Mouse (Mus musculus) liver, embryonic 12.5 days (tissue): ENCODE data around the gene Csf1. TPM values are rescaled to one million over a fixed set of nuclear protein-coding genes. Genes with fewer than 3 reads are reported as not detected.

Experiments
- ATAC-seq: fragments of 200-750 bp; cut with Nextera tagmentation; 2 replicates; pipeline ENCODE4 v1.8.0; 2017; ENCODE audit warnings: moderate number of reproducible peaks, mild to moderate bottlenecking, moderate library complexity
- H3K27ac ChIP-seq: fragments of 300-500 bp; sonication (generic); 2 replicates; pipeline ENCODE4 v1.5.1; 2016; ENCODE audit warnings: mild to moderate bottlenecking
- H3K27me3 ChIP-seq: fragments of 300-500 bp; sonication (generic); replicated peaks from 2 replicates; pipeline ENCODE4 v1.6.1; 2016; ENCODE audit warnings: mild to moderate bottlenecking, moderate library complexity
- H3K36me3 ChIP-seq: fragments of 300-500 bp; sonication (generic); 2 replicates; pipeline ENCODE4 v1.6.1; 2016; ENCODE audit warnings: mild to moderate bottlenecking, moderate library complexity
- H3K4me1 ChIP-seq: fragments of 300-500 bp; sonication (generic); 2 replicates; pipeline ENCODE4 v1.6.1; 2016
- H3K4me2 ChIP-seq: fragments of 300-500 bp; sonication (generic); 2 replicates; pipeline ENCODE4 v1.6.1; 2016; ENCODE audit warnings: mild to moderate bottlenecking, moderate library complexity
- H3K4me3 ChIP-seq: fragments of 300-500 bp; sonication (generic); 2 replicates; pipeline ENCODE4 v1.5.1; 2016; ENCODE audit warnings: mild to moderate bottlenecking, moderate library complexity
- H3K9ac ChIP-seq: fragments of 300-500 bp; sonication (generic); 2 replicates; pipeline ENCODE4 v1.6.1; 2016; ENCODE audit warnings: mild to moderate bottlenecking, moderate library complexity
- H3K9me3 ChIP-seq: fragments of 300-500 bp; sonication (generic); replicated peaks from 2 replicates; pipeline ENCODE4 v1.6.1; 2016; ENCODE audit warnings: mild to moderate bottlenecking, moderate library complexity
- WGBS: fragments of 180-500 bp; shearing (Covaris S2); methylation state at CpG from one replicate; pipeline ENCODE4 v1.1.7; 2016; ENCODE audit not compliant: insufficient replicate concordance; 5-methylcytosine and 5-hydroxymethylcytosine counted together
- polyA plus RNA-seq: library from polyadenylated mRNA; unstranded; fragments of >200 nt; fragmentation: Nextera tagmentation; extraction: Ambion mirVana; gene quantifications from 2 replicates; pipeline ENCODE4 v1.2.1, GENCODE M21; 2016

Gene Csf1
- 8.7 and 8.8 TPM in 2 replicates for polyA plus RNA-seq

- no peaks in the 10 kb centered on the region for H3K9me3 ChIP-seq
- H3K27me3 ChIP-seq, result peaks cover 58% of the 10 kb centered on the region
- WGBS, result under 1% methylated on average over 56 of the region's 56 CpGs
- peak within 1 kb of the TSS; percentile 79 for H3K4me2 ChIP-seq
- H3K4me3 ChIP-seq, result peak within 1 kb of the TSS; percentile 63
- peak within 1 kb of the TSS; percentile 70 for H3K9ac ChIP-seq
- H3K4me1 ChIP-seq, result peaks cover 12% of the 10 kb centered on the region; the same call in 1 of the 2 replicates
- peak; percentile 66 for ATAC-seq
- peaks cover 5% of the 10 kb centered on the region; the same call in 1 of the 2 replicates for H3K36me3 ChIP-seq
- H3K27ac ChIP-seq, result peak within 1 kb of the TSS; percentile 75
These were observed at the start of gene Csf1 for GRCm38 (mm10) chr3:107759929-107760581. Csf1 (minus strand) TSS chr3:107760469.

DNA sequence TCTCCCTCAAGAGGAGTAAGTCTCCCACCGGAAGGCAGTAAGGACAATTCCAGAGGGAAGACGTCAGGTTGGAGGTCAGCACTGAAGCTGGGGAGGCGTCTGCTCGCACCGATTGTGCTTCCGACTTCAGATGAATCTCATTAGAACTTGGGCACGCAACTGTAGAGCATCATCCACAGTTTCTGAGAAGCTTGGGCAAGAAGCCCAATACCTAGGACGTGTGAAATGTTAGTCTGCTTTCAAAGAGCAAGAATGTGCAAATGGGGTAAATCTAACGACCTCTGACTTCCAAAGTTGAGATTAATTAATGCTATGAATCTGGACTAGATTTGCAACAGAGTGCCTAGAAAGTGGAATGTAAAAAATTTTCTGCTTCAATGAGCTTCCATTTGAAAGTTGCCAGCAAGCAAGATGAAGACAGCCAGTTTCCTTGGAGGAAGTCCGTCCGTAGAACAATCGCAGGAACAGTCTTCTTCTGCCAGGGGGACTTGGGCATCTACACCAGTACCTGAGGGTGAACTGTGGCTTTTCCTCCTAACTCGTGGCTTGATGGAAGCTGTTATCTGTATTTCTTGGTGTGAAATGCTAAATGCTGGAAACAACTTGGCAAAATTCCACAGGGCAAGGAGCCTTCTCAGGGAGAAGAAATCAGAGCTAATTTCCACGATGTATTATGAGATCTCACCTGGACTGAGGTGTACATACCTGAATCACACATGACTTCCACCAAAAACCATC, 47.9 kb upstream of the Csf1 start:
- Histone ChIP-seq H3K9me3 (no peaks in the 10 kb centered on the region), H3K4me1 (peaks cover 9% of the 10 kb centered on the region), H3K36me3 (no peaks in the 10 kb centered on the region), H3K27me3 (0 out of 2 replicates have a peak, but pooled peaks cover 4% of the 10 kb centered on the region), H3K27ac (no peak overlapping the region), H3K9ac (no peak overlapping the region), H3K4me3 (no peak overlapping the region), H3K4me2 (no peak overlapping the region)
- no peak for ATAC-seq
- WGBS, result 50% methylated on average over 14 of the region's 14 CpGs

DNA sequence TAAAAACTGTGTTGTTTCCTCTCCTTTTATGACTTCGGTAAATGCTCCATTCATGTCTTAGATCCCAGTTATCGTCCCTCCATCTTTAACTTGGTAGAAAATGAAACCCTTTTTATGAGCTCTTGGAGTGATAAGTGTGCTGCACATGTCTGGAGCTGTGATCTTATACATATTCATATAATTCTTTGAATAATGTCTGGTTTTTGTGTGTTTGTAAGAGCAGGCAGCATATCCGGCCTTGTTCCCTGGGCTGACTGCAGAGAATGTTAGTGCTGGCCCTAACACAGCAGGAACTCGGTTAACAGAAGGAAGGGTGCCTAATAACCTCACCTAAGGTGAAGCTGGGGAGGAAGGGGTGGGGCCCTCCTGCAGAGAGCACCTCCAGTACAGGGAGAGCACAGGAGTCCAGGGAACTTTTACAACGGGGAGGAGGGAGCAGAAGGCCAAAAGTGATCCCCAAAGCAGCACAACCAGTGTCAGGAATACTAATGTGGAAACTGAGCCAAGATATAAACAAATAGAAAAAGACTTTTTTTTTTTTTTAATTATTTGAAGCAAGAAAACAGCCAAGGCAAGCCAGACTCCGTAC, 47.2 kb upstream of the Csf1 start:
- no peaks in the 10 kb centered on the region for H3K36me3 ChIP-seq
- H3K9me3 ChIP-seq, result no peaks in the 10 kb centered on the region
- H3K4me1 ChIP-seq, result peaks cover 4% of the 10 kb centered on the region
- no peak overlapping the region for H3K4me2 ChIP-seq
- no peak overlapping the region for H3K27ac ChIP-seq
- ATAC-seq, result no peak
- no peak overlapping the region for H3K9ac ChIP-seq
- H3K27me3 ChIP-seq, result 0 out of 2 replicates have a peak, but pooled peaks cover 4% of the 10 kb centered on the region
- 48% methylated on average over 6 of the region's 6 CpGs for WGBS
- H3K4me3 ChIP-seq, result no peak overlapping the region

- no peaks in the 10 kb centered on the region for H3K9me3 ChIP-seq
- H3K27me3 ChIP-seq, result 0 out of 2 replicates have a peak, but pooled peaks cover 4% of the 10 kb centered on the region
- no peak overlapping the region for H3K4me3 ChIP-seq
- WGBS, result 88% methylated on average over 1 of the region's 1 CpGs
- no peaks in the 10 kb centered on the region for H3K36me3 ChIP-seq
- no peak overlapping the region for H3K4me2 ChIP-seq
- H3K27ac ChIP-seq, result no peak overlapping the region
- H3K4me1 ChIP-seq, result no peaks in the 10 kb centered on the region
- no peak for ATAC-seq
- H3K9ac ChIP-seq, result no peak overlapping the region
These were observed 46.6 kb upstream of the Csf1 start for GRCm38 (mm10) chr3:107806916-107807315.

DNA sequence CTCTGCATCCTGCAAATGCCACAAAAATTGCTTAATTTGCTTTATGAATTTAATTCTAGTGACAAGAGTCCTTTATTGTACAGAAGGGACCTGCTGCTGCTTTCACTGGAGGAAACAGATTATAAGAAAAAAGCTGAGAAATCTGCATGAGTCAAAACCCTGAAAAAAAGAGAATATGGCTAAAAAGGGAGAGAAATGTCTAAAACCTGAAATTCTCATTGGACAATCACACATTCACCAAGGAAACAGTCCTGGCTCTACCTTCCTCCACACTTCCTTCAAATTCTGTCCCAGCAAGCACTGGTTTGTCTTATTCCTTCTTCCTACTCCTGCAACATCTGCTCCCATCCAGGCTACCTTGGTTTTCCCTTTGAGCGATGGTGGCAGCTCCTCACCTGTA, 44.5 kb upstream of the Csf1 start:
- WGBS, result 70% methylated on average over 1 of the region's 1 CpGs
- no peaks in the 10 kb centered on the region for H3K4me1 ChIP-seq
- no peak overlapping the region for H3K27ac ChIP-seq
- no peaks in the 10 kb centered on the region for H3K36me3 ChIP-seq
- H3K4me2 ChIP-seq, result no peak overlapping the region
- no peak for ATAC-seq
- no peaks in the 10 kb centered on the region for H3K9me3 ChIP-seq
- 0 out of 2 replicates have a peak, but pooled peaks cover 4% of the 10 kb centered on the region for H3K27me3 ChIP-seq
- no peak overlapping the region for H3K9ac ChIP-seq
- H3K4me3 ChIP-seq, result no peak overlapping the region

GRCm38 (mm10) chr3:107802185-107802946, 42.1 kb upstream of the Csf1 start:
- H3K27me3 ChIP-seq, result no peaks in the 10 kb centered on the region
- 54% methylated on average over 8 of the region's 8 CpGs for WGBS
- H3K4me1 ChIP-seq, result no peaks in the 10 kb centered on the region
- H3K4me3 ChIP-seq, result no peak overlapping the region
- no peak overlapping the region for H3K4me2 ChIP-seq
- 0 out of 2 replicates have a peak overlapping the region, but pooled peaks have one; percentile 2 for H3K27ac ChIP-seq
- no peaks in the 10 kb centered on the region for H3K36me3 ChIP-seq
- H3K9me3 ChIP-seq, result no peaks in the 10 kb centered on the region
- H3K9ac ChIP-seq, result no peak overlapping the region
- ATAC-seq, result no peak

DNA sequence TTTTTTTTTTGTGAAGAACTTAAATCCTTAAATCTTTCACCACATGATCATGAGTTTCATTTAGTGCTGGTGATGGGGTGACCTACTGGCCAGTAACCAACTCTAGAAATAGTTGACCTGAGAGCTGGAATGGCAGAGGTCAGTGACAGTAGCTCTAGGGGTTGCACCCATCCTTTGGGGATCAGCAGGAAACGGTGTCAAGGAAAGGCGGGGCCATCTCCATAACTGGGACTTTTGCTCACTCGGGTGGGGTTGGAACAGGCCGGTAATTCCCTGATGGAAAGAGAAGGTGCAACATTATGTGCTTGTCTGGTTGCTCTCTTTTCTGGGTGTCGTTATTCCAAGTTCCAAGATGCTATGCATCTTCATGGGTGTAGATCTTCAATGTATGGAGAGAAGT, 38.7 kb upstream of the Csf1 start:
- Histone ChIP-seq H3K4me3 (no peak overlapping the region), H3K36me3 (no peaks in the 10 kb centered on the region), H3K9me3 (no peaks in the 10 kb centered on the region), H3K27ac (no peak overlapping the region), H3K9ac (no peak overlapping the region), H3K27me3 (0 out of 2 replicates have a peak, but pooled peaks cover 4% of the 10 kb centered on the region), H3K4me2 (no peak overlapping the region), H3K4me1 (no peaks in the 10 kb centered on the region)
- ATAC-seq, result no peak
- WGBS, result 72% methylated on average over 5 of the region's 5 CpGs

DNA sequence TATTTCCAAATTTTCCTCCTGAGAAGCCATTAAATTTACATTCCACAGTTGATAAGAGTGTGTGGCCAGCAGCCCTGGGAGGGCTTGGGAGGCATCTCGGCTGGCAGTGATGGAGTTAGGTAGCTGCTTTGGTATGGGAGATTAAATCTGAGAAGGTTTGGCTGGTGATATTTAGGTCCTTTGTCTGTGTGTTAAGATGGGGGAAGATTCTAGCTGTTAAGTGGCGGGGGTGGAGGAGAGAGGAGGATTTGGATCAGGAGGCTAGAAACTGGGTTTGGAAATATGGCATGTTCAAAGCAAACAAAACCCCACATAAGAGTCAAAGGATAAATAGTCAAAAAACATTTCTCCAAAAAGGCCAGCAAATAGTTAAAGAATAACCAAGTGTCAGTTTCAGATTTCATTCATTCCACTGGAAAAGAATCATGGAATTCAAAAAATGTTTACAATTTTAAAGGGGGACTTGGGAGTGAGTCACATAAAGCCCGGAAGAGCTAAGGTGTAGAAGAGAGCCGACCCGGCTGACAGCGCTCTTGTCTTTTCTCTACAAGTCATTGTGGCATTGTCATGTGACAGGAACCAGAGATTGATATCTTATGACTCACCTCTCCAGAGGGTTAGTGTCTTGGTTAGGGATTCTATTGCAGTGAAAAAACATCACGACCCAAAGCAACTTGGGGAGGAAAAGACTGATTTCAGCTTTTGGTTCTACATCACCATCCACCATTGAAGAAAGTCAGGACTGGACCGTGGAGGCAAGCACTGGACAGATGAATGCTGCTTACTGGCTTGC, 36.1 kb upstream of the Csf1 start:
- 36% methylated on average over 8 of the region's 8 CpGs for WGBS
- H3K27ac ChIP-seq, result no peak overlapping the region
- ATAC-seq, result no peak

GRCm38 (mm10) chr3:107794890-107795289, 34.6 kb upstream of the Csf1 start:
- H3K9ac ChIP-seq, result no peak overlapping the region
- 0 out of 2 replicates have a peak, but pooled peaks cover 4% of the 10 kb centered on the region for H3K4me1 ChIP-seq
- H3K27ac ChIP-seq, result no peak overlapping the region
- no peak for ATAC-seq
- no peaks in the 10 kb centered on the region for H3K9me3 ChIP-seq
- H3K4me3 ChIP-seq, result no peak overlapping the region
- H3K4me2 ChIP-seq, result no peak overlapping the region
- WGBS, result 79% methylated on average over 3 of the region's 3 CpGs
- no peaks in the 10 kb centered on the region for H3K36me3 ChIP-seq
- peaks cover 7% of the 10 kb centered on the region; the same call in 1 of the 2 replicates for H3K27me3 ChIP-seq

More for the DNA sequence above, 36.1 kb upstream of the Csf1 start:
- Histone ChIP-seq H3K9ac (no peak overlapping the region), H3K4me2 (no peak overlapping the region), H3K27me3 (peaks cover 7% of the 10 kb centered on the region; the same call in 1 of the 2 replicates), H3K4me3 (no peak overlapping the region), H3K36me3 (no peaks in the 10 kb centered on the region), H3K4me1 (0 out of 2 replicates have a peak, but pooled peaks cover 4% of the 10 kb centered on the region), H3K9me3 (no peaks in the 10 kb centered on the region)

GRCm38 (mm10) chr3:107793300-107794201, 33.3 kb upstream of the Csf1 start:
- Histone ChIP-seq H3K9me3 (no peaks in the 10 kb centered on the region), H3K27me3 (peaks cover 11% of the 10 kb centered on the region; the same call in 1 of the 2 replicates), H3K27ac (0 out of 2 replicates have a peak overlapping the region, but pooled peaks have one; percentile 52), H3K4me1 (peaks cover 8% of the 10 kb centered on the region; the same call in 1 of the 2 replicates), H3K9ac (no peak overlapping the region), H3K4me2 (no peak overlapping the region), H3K36me3 (no peaks in the 10 kb centered on the region), H3K4me3 (no peak overlapping the region)
- 43% methylated on average over 10 of the region's 10 CpGs for WGBS
- no peak; the same call in 1 of the 2 replicates for ATAC-seq
